Mouse (Mus musculus) bone marrow, adult 2 months (tissue): ENCODE results near the gene Hoxb8. TPM values are rescaled to one million over a fixed set of nuclear protein-coding genes. Genes with fewer than 3 reads are reported as not detected.

ENCODE experiments used
- H3K27ac ChIP-seq: fragments of 200-500 bp; 2 replicates; pipeline ENCODE4 v1.5.1; 2012; ENCODE audit warnings: low read depth, mild to moderate bottlenecking, control low read depth, inconsistent platforms, low read length; ENCODE audit not compliant: control insufficient read depth, poor library complexity, insufficient read depth
- H3K4me1 ChIP-seq: fragments of 200-500 bp; 2 replicates; pipeline ENCODE4 v1.6.1; 2011; ENCODE audit warnings: low read length; ENCODE audit not compliant: control insufficient read depth, insufficient read depth
- H3K4me3 ChIP-seq: fragments of 200-500 bp; replicated peaks from 2 replicates; pipeline ENCODE3; 2011; ENCODE audit warnings: mild to moderate bottlenecking, low read depth, low read length, control low read depth; ENCODE audit not compliant: control insufficient read depth
- CTCF ChIP-seq: fragments of 200-500 bp; IDR thresholded peaks from 2 replicates; pipeline ENCODE4 v1.5.1; 2011; ENCODE audit warnings: low read length, control low read depth; ENCODE audit not compliant: control insufficient read depth, insufficient read depth
- POLR2A ChIP-seq: fragments of 200-500 bp; IDR thresholded peaks from 2 replicates; pipeline ENCODE4 v1.6.1; 2011; ENCODE audit warnings: low read depth, mild to moderate bottlenecking, control low read depth, low read length, borderline replicate concordance; ENCODE audit not compliant: control insufficient read depth
- whole genome bisulfite sequencing: fragments of 180-500 bp; shearing (Covaris S2); methylation state at CpG from one replicate; pipeline ENCODE4 v1.1.7; 2018; 5-methylcytosine and 5-hydroxymethylcytosine counted together
- polyA plus RNA-seq: library from polyadenylated mRNA; stranded (reverse); fragments of >200 nt; gene quantifications from 2 replicates; pipeline ENCODE4 v1.2.4, GENCODE M21; 2011; ENCODE audit warnings: low replicate concordance; ENCODE audit not compliant: missing spikeins, insufficient read depth, insufficient read length

Gene Hoxb8
- polyA plus RNA-seq, 1 experiment, result 0.75 TPM

- no peaks in the 10 kb centered on the region; the same call in 1 of the 2 replicates for H3K4me1 ChIP-seq
- TF ChIP-seq CTCF (no peak), POLR2A (no peak)
- WGBS, result 86% methylated on average over 17 of the region's 17 CpGs
- H3K27ac ChIP-seq, result no peak overlapping the region
- no peak overlapping the region for H3K4me3 ChIP-seq
Measured at GRCm38 (mm10) chr11:96333241-96334001, 51.7 kb downstream of the Hoxb8 start.

GRCm38 (mm10) chr11:96334002-96334364 is 52.3 kb downstream of the Hoxb8 start:
- no peak overlapping the region for H3K27ac ChIP-seq
- no peak overlapping the region for H3K4me3 ChIP-seq
- H3K4me1 ChIP-seq, result no peaks in the 10 kb centered on the region; the same call in 1 of the 2 replicates
- TF ChIP-seq CTCF (no peak), POLR2A (no peak)
- WGBS, result 83% methylated on average over 2 of the region's 2 CpGs

Other genes with a start within 250 kb of the Hoxb8 start
- gene Snf8, start 247.0 kb upstream of the Hoxb8 start, polyA plus RNA-seq, result 73.9 and 155 TPM in 2 replicates
- 16.8 and 26.9 TPM in 2 replicates for gene Ube2z, start 216.5 kb upstream of the Hoxb8 start, polyA plus RNA-seq
- gene Atp5g1, start 206.2 kb upstream of the Hoxb8 start, polyA plus RNA-seq, result 93.8 and 117 TPM in 2 replicates
- gene Calcoco2, start 169.9 kb upstream of the Hoxb8 start, polyA plus RNA-seq, result 7.2 TPM in 1 of 2 replicates, not detected in the other
- gene Ttll6, start 148.1 kb upstream of the Hoxb8 start, polyA plus RNA-seq, result not detected in 2 replicates
- not detected in 2 replicates for gene Hoxb13, start 87.6 kb upstream of the Hoxb8 start, polyA plus RNA-seq
- 0.77 TPM in 1 of 2 replicates, not detected in the other for gene Hoxb9, start 10.4 kb upstream of the Hoxb8 start, polyA plus RNA-seq
- 2.5 TPM in 1 of 2 replicates, not detected in the other for gene Hoxb7, start 4.7 kb downstream of the Hoxb8 start, polyA plus RNA-seq
- gene Hoxb6, start 10.6 kb downstream of the Hoxb8 start, polyA plus RNA-seq, result 1.8 and 4.4 TPM in 2 replicates
- gene Hoxb5, start 21.4 kb downstream of the Hoxb8 start, polyA plus RNA-seq, result 0.52 and 1.3 TPM in 2 replicates
- 3.3 and 7.6 TPM in 2 replicates for gene Hoxb4, start 36.4 kb downstream of the Hoxb8 start, polyA plus RNA-seq
- gene Hoxb3, start 41.4 kb downstream of the Hoxb8 start, polyA plus RNA-seq, result 1.0 TPM in 2 replicates
- gene Hoxb2, start 68.6 kb downstream of the Hoxb8 start, polyA plus RNA-seq, result 0.72 and 3.0 TPM in 2 replicates
- not detected in 2 replicates for gene Hoxb1, start 83.8 kb downstream of the Hoxb8 start, polyA plus RNA-seq
- gene Skap1, start 182.7 kb downstream of the Hoxb8 start, polyA plus RNA-seq, result 4.9 and 5.0 TPM in 2 replicates